Mouse (Mus musculus) embryonic facial prominence, embryonic 10.5 days (tissue): ENCODE data around the gene Pde4dip. TPM values are rescaled to one million over a fixed set of nuclear protein-coding genes. Genes with fewer than 3 reads are reported as not detected.

Experiments
- DNase-seq: peaks from one replicate; pipeline ENCODE4 v3.0.0-alpha.2; 2017; ENCODE audit warnings: low spot score
- H3K27ac ChIP-seq: fragments of 300-500 bp; sonication (generic); replicated peaks from 2 replicates; pipeline ENCODE4 v1.5.1; 2016; ENCODE audit warnings: mild to moderate bottlenecking
- H3K27me3 ChIP-seq: fragments of 300-500 bp; sonication (generic); replicated peaks from 2 replicates; pipeline ENCODE4 v1.6.1; 2016; ENCODE audit warnings: low read depth, mild to moderate bottlenecking; ENCODE audit not compliant: poor library complexity, severe bottlenecking
- H3K36me3 ChIP-seq: fragments of 300-500 bp; sonication (generic); replicated peaks from 2 replicates; pipeline ENCODE4 v1.6.1; 2016; ENCODE audit warnings: mild to moderate bottlenecking, moderate library complexity
- H3K4me1 ChIP-seq: fragments of 300-500 bp; sonication (generic); 2 replicates; pipeline ENCODE4 v1.6.1; 2016
- H3K4me3 ChIP-seq: fragments of 300-500 bp; sonication (generic); 2 replicates; pipeline ENCODE4 v1.5.1; 2016; ENCODE audit warnings: mild to moderate bottlenecking, moderate library complexity
- H3K9me3 ChIP-seq: fragments of 300-500 bp; sonication (generic); 2 replicates; pipeline ENCODE4 v1.6.1; 2016; ENCODE audit warnings: mild to moderate bottlenecking
- WGBS: fragments of 180-500 bp; shearing (Covaris S2); methylation state at CpG from one replicate; pipeline ENCODE4 v1.1.7; 2016; 5-methylcytosine and 5-hydroxymethylcytosine counted together
- polyA plus RNA-seq: library from polyadenylated mRNA; unstranded; fragments of >200 nt; fragmentation: Nextera tagmentation; extraction: Ambion mirVana; gene quantifications from 2 replicates; pipeline ENCODE4 v1.2.1, GENCODE M21; 2016

Pde4dip gene
- polyA plus RNA-seq, 1 experiment from 2014 or later: 28.2 TPM

DNA sequence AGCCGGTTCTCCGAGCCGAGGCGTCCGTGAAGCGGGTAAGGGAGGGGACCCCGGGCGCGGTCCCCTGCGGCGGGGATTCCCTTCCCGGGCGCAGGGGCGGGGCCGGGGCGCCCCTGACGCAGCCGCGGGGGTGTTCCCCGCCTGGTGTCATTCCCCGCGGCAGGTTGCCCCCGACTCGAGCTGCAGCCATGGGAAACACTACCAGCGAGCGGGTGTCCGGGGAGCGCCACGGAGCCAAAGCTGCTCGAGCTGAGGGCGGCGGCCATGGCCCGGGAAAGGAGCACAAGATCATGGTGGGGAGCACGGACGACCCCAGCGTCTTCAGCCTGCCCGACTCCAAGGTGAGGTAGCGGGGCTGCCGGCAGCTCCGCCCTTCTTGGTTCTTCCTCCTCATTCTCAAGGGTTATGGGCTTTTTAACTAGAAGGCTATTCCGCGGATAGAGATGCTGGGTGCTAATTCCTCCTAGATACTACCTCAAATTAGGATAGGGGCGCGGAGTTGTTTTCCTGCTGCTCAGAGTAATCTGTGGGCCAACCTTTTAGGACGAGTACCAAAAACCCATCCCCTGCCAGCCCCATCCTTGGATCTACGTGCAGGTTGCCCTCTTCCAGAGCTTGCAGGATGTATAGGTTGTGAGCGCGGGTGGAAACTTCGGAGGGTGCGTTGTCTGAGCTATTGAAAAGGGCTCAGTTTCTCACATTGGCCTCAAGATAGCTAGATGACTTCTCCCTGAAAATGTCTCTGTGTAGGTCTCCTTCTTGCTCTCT is 229.9 kb downstream of the Pde4dip start:
- Histone ChIP-seq H3K27ac (peak overlapping the region; percentile 91), H3K9me3 (no peaks in the 10 kb centered on the region), H3K4me3 (peak overlapping the region; percentile 87), H3K36me3 (peaks cover 14% of the 10 kb centered on the region), H3K27me3 (no peaks in the 10 kb centered on the region), H3K4me1 (peaks cover 19% of the 10 kb centered on the region)
- 1% methylated on average over 50 of the region's 50 CpGs for WGBS
- DNase-seq: no peak

DNA sequence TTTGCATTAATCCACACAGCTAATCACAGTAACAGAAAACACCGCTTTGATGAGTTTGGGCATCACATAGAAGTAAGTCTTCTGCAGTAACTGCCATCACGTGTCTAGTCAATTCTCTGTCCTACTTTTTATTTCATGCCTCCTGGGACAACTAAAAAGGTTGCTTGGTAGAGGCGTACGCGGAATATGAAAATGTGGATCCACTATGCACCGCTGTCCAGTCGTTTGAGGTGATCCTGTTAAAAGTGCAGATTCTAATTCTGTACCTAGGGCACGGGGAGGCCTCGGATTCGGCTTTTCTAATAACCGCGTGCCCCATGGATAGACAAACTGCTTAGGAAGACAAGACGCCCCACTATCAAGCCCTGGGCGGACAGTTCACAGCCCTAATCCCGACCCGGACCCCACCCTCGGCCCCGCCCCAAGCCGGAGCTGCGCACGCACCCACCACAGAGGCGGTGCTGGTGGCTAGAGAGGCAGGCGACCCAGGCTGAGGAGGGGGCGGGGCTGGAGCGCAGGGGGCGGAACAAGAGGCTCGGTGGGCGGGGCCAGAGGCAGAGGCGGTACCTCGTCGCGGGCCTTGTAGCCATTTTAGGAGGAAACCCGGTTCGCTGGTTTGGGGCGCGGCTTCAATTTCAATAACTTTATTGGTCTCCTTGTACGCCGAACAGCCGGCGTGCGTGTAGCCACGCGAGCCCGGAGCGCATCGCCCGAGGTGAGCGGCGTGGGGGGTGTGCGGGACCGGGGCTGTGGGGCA is 230.7 kb downstream of the Pde4dip start, which contains the start of gene Prkab2:
TSS of gene Prkab2 (plus strand) at position 539 of the 757 bp plus-strand sequence.
- Histone ChIP-seq H3K27me3 (no peaks in the 10 kb centered on the region), H3K4me1 (peaks cover 19% of the 10 kb centered on the region), H3K36me3 (peaks cover 8% of the 10 kb centered on the region), H3K27ac (peak within 1 kb of the TSS; percentile 91), H3K4me3 (peak within 1 kb of the TSS; percentile 87), H3K9me3 (no peaks in the 10 kb centered on the region)
- peak; percentile 100 for DNase-seq
- whole genome bisulfite sequencing: 3% methylated on average over 51 of the region's 51 CpGs

DNA sequence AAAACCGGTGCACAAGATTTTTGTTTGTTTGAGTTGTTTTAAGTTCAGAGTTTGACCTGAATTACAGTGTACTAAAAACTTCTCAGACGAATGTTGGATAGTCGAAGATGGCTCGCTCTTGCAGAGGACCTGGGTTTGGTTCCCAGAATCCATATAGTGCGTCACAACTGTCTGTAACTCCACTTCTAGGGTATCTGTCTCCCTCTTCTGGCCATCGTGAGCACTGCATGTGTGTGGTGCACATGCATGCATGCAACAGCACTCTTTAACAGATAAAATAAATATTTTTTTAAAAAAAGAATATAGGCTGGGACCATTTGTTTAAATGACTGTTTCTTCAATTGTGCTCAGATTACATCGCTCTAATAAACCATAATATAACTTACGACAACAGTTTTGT is 233.6 kb downstream of the Pde4dip start:
- peaks cover 17% of the 10 kb centered on the region for H3K4me1 ChIP-seq
- DNase-seq: peak; percentile 21
- H3K9me3 ChIP-seq: no peaks in the 10 kb centered on the region
- H3K36me3 ChIP-seq: no peaks in the 10 kb centered on the region
- H3K4me3 ChIP-seq: no peak overlapping the region
- no peak overlapping the region for H3K27ac ChIP-seq
- 80% methylated on average over 8 of the region's 8 CpGs for WGBS
- no peaks in the 10 kb centered on the region for H3K27me3 ChIP-seq

- H3K4me3 ChIP-seq: no peak overlapping the region
- DNase-seq: no peak
- H3K36me3 ChIP-seq: no peaks in the 10 kb centered on the region
- 92% methylated on average over 5 of the region's 5 CpGs for WGBS
- no peaks in the 10 kb centered on the region for H3K27me3 ChIP-seq
- no peaks in the 10 kb centered on the region for H3K9me3 ChIP-seq
- H3K27ac ChIP-seq: no peak overlapping the region
- peaks cover 6% of the 10 kb centered on the region for H3K4me1 ChIP-seq
Measured at GRCm38 (mm10) chr3:97653781-97654180, 234.7 kb downstream of the Pde4dip start.

GRCm38 (mm10) chr3:97651604-97652003 is 236.9 kb downstream of the Pde4dip start:
- H3K27ac ChIP-seq: no peak overlapping the region
- 86% methylated on average over 10 of the region's 10 CpGs for WGBS
- H3K4me3 ChIP-seq: no peak overlapping the region
- H3K4me1 ChIP-seq: no peaks in the 10 kb centered on the region
- H3K36me3 ChIP-seq: no peaks in the 10 kb centered on the region
- no peak for DNase-seq
- no peaks in the 10 kb centered on the region for H3K27me3 ChIP-seq
- no peaks in the 10 kb centered on the region for H3K9me3 ChIP-seq

- Histone ChIP-seq H3K9me3 (no peaks in the 10 kb centered on the region), H3K27me3 (no peaks in the 10 kb centered on the region), H3K36me3 (no peaks in the 10 kb centered on the region), H3K4me1 (no peaks in the 10 kb centered on the region), H3K4me3 (no peak overlapping the region), H3K27ac (no peak overlapping the region)
- no peak for DNase-seq
- 84% methylated on average over 6 of the region's 6 CpGs for WGBS
Measured at GRCm38 (mm10) chr3:97649469-97649868, 239.0 kb downstream of the Pde4dip start.

GRCm38 (mm10) chr3:97649022-97649421 is 239.5 kb downstream of the Pde4dip start:
- no peak overlapping the region for H3K4me3 ChIP-seq
- no peak for DNase-seq
- no peaks in the 10 kb centered on the region for H3K27me3 ChIP-seq
- WGBS: 86% methylated on average over 3 of the region's 3 CpGs
- H3K36me3 ChIP-seq: no peaks in the 10 kb centered on the region
- H3K9me3 ChIP-seq: no peaks in the 10 kb centered on the region
- H3K4me1 ChIP-seq: no peaks in the 10 kb centered on the region
- no peak overlapping the region for H3K27ac ChIP-seq

DNA sequence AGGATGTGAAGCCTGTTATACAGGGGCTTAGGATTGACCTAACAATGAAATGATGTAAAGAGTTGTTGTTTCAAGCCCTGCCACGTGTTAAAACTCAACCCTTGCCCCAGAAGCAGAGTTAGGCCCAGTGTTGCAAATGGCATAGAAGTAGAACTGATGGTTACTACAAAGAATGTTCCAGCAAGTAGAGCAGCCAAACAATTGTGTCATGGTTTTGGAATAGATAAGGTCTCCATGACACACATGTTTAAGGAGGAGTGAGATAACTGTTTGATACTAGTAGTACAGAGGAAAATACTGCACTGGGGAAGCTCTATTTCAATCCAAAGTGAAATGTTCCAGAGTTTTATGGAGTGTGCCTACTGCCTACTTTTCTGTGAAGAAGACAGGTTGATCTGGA is 240.0 kb downstream of the Pde4dip start:
- H3K4me3 ChIP-seq: no peak overlapping the region
- H3K27ac ChIP-seq: no peak overlapping the region
- no peak for DNase-seq
- H3K9me3 ChIP-seq: no peaks in the 10 kb centered on the region
- no peaks in the 10 kb centered on the region for H3K4me1 ChIP-seq
- H3K36me3 ChIP-seq: no peaks in the 10 kb centered on the region
- 41% methylated on average over 1 of the region's 1 CpGs for WGBS
- H3K27me3 ChIP-seq: no peaks in the 10 kb centered on the region

- H3K4me1 ChIP-seq: no peaks in the 10 kb centered on the region
- DNase-seq: no peak
- no peaks in the 10 kb centered on the region for H3K27me3 ChIP-seq
- no peak overlapping the region for H3K27ac ChIP-seq
- no peak overlapping the region for H3K4me3 ChIP-seq
- H3K36me3 ChIP-seq: no peaks in the 10 kb centered on the region
- 88% methylated on average over 9 of the region's 9 CpGs for WGBS
- H3K9me3 ChIP-seq: no peaks in the 10 kb centered on the region
Measured at GRCm38 (mm10) chr3:97642001-97642400, 246.5 kb downstream of the Pde4dip start.

GRCm38 (mm10) chr3:97641396-97641795 is 247.1 kb downstream of the Pde4dip start:
- no peaks in the 10 kb centered on the region for H3K9me3 ChIP-seq
- WGBS: 91% methylated on average over 4 of the region's 4 CpGs
- no peak overlapping the region for H3K27ac ChIP-seq
- H3K4me1 ChIP-seq: no peaks in the 10 kb centered on the region
- DNase-seq: no peak
- no peak overlapping the region for H3K4me3 ChIP-seq
- no peaks in the 10 kb centered on the region for H3K36me3 ChIP-seq
- H3K27me3 ChIP-seq: no peaks in the 10 kb centered on the region
